Mouse (Mus musculus) thymus, adult 2 months (tissue): Measurements from ENCODE around the gene Ccdc30. TPM values are rescaled to one million over a fixed set of nuclear protein-coding genes. Genes with fewer than 3 reads are reported as not detected.
"Not testable (repeated sequence)": the region's sequence is repeated elsewhere in the genome, so short reads cannot be mapped to it uniquely, and the experiment has no call there.

ENCODE experiments used
- DNase-seq: peaks from one replicate; pipeline ENCODE4 v3.0.0; 2021
- H3K27ac ChIP-seq: fragments of 200-500 bp; 2 replicates; pipeline ENCODE4 v1.5.1; 2012; ENCODE audit warnings: low read length, control low read depth; ENCODE audit not compliant: control insufficient read depth, insufficient read depth
- H3K27me3 ChIP-seq: fragments of 200-500 bp; 2 replicates; pipeline ENCODE4 v1.6.1; 2012; ENCODE audit warnings: mild to moderate bottlenecking, low read length, moderate library complexity, mixed read lengths; ENCODE audit not compliant: control insufficient read depth, insufficient read depth
- H3K36me3 ChIP-seq: fragments of 200-500 bp; 2 replicates; pipeline ENCODE4 v1.6.1; 2012; ENCODE audit warnings: mild to moderate bottlenecking, low read length, moderate library complexity; ENCODE audit not compliant: control insufficient read depth, insufficient read depth
- H3K4me1 ChIP-seq: fragments of 200-500 bp; replicated peaks from 2 replicates; pipeline ENCODE4 v1.6.1; 2012; ENCODE audit warnings: low read length; ENCODE audit not compliant: control insufficient read depth, insufficient read depth
- H3K4me3 ChIP-seq: fragments of 200-500 bp; 2 replicates; pipeline ENCODE4 v1.5.1; 2012; ENCODE audit warnings: mild to moderate bottlenecking, low read length, control low read depth, moderate library complexity; ENCODE audit not compliant: control insufficient read depth, insufficient read depth
- CTCF ChIP-seq: fragments of 200-500 bp; IDR thresholded peaks from 2 replicates; pipeline ENCODE4 v1.5.1; 2012; ENCODE audit warnings: mild to moderate bottlenecking, control low read depth, low read length, moderate library complexity, borderline replicate concordance; ENCODE audit not compliant: control insufficient read depth, poor library complexity, insufficient read depth; ENCODE audit errors: extremely low read depth
- POLR2A ChIP-seq: fragments of 200-500 bp; IDR thresholded peaks from 2 replicates; pipeline ENCODE4 v1.6.1; 2012; ENCODE audit warnings: mild to moderate bottlenecking, low read length, control low read depth, moderate library complexity; ENCODE audit not compliant: control insufficient read depth, poor library complexity, insufficient read depth; ENCODE audit errors: extremely low read depth
- WGBS: fragments of 180-500 bp; shearing (Covaris S2); methylation state at CpG from one replicate; pipeline ENCODE4 v1.1.7; 2018; 5-methylcytosine and 5-hydroxymethylcytosine counted together
- polyA plus RNA-seq: library from polyadenylated mRNA; depleted of rRNA; stranded (reverse); fragments of >200 nt; gene quantifications from 2 replicates; pipeline ENCODE4 v1.2.3, GENCODE M21; 2012; rRNA removed

Ccdc30 gene
- polyA plus RNA-seq, 1 experiment: 3.7 TPM

DNA sequence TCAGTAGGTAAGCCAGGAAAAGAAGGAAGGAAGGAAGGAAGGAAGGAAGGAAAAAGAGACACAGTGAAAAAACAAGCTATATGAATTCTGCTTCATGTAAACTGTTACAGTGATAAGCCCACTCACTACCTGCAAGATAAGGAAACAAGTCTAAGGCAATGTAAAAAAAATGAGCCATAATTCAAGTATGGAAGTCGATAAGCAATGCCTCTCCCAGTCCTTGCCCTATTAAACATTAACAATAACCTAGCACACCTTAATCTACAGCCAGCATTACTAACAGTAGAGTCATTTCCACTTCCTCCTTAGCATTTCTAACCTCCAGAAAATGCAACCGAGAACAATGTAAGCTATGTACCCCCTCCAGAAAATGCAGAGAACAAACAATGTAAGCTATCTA is 130.0 kb downstream of the Ccdc30 start:
- H3K36me3 ChIP-seq: peaks cover 45% of the 10 kb centered on the region
- H3K27me3 ChIP-seq: no peaks in the 10 kb centered on the region
- no peaks in the 10 kb centered on the region for H3K4me1 ChIP-seq
- 74% methylated on average over 2 of the region's 2 CpGs for WGBS
- H3K4me3 ChIP-seq: no peak overlapping the region
- no peak for TF ChIP-seq CTCF
- no peak for TF ChIP-seq POLR2A
- no peak for DNase-seq
- H3K27ac ChIP-seq: no peak overlapping the region

DNA sequence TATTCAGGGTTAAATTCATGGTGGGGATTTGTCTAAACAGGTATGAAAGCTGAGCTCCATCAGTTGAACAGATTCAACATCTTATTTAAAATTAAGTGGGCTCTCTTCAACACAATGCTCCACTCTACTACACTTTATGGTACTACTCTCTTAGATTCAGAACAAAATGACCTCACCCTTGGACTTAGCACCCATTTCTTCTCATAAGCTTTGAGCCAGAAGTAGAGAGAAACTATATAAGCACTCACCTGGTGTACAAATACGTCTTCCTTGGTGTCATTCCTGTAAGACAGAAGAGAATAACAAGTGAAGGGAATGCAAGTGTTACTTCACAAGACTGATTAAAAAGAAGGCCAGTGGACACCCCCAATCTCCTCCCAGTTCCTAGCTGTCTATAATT is 130.5 kb downstream of the Ccdc30 start:
- Histone ChIP-seq H3K4me1 (no peaks in the 10 kb centered on the region), H3K36me3 (peaks cover 50% of the 10 kb centered on the region), H3K27ac (no peak overlapping the region), H3K27me3 (no peaks in the 10 kb centered on the region), H3K4me3 (no peak overlapping the region)
- TF ChIP-seq POLR2A (no peak), CTCF (no peak)
- no peak for DNase-seq
- WGBS: 93% methylated on average over 1 of the region's 1 CpGs

DNA sequence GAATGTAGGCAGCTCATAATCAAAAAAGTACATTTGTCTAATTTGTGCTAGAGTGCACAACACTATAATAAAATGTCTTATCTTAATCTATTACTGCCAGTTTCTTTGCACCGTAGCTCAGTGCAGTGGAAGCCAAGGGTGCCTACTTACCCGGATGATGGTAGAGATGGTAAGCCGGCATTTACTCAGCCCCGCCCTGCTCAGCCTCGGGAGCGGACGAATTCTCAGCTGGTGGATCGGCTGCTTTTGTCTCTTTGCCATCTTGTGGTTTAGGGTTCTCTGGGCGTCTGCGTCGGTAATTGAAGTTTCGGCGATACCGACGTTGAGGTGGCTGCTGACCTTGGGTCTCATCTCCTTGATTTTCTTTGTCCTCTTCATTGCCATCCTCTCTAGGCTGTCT is 136.5 kb downstream of the Ccdc30 start:
- H3K36me3 ChIP-seq: peaks cover 87% of the 10 kb centered on the region
- not testable (repeated sequence) for H3K27ac ChIP-seq, H3K27me3 ChIP-seq, DNase-seq, H3K4me3 ChIP-seq, H3K4me1 ChIP-seq
- 97% methylated on average over 15 of the region's 15 CpGs for WGBS

DNA sequence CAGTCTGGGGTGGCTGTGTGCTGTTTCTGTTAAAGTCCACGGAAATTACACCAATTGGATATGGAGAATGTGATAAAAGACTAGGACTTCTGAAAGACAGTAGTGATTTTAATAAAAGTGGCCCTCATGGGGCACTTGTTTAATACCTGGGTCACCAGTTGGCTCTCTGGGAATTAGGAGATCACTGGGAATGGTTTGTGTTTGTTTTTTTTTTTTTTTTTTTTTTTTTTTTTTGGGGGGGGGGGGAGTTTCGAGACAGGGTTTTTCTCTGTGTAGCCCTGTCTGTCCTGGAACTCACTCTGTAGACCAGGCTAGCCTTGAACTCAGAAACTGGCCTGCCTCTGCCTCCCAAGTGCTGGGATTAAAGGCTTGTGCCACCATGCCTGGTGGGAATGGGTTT is 139.6 kb downstream of the Ccdc30 start:
- Histone ChIP-seq H3K27ac (no peak overlapping the region), H3K27me3 (no peaks in the 10 kb centered on the region), H3K4me3 (no peak overlapping the region), H3K4me1 (no peaks in the 10 kb centered on the region), H3K36me3 (peaks cover 76% of the 10 kb centered on the region)
- DNase-seq: no peak
- WGBS: 93% methylated on average over 2 of the region's 2 CpGs
- TF ChIP-seq POLR2A: no peak
- no peak for TF ChIP-seq CTCF

DNA sequence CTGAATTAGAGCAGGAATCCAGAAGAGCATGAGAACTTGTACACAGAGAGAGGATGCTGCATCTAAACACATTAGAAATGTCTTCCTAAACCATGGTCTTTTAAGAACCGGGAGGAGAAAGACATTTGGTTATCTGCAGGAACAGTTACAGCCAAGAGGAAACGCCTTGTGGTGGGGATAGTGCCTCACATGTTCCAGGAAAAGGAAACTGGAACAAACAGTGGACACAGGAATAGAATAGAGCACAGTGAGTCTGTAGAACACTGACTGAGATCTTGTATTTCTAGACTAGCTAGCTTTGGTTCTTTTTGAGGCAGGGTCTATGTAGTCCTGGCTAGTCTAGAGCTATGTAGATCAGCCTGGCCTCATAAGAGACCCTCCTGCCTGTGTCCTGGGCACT is 140.1 kb downstream of the Ccdc30 start:
- no peak for DNase-seq
- H3K36me3 ChIP-seq: peaks cover 72% of the 10 kb centered on the region
- no peak overlapping the region for H3K4me3 ChIP-seq
- TF ChIP-seq CTCF (no peak), POLR2A (no peak)
- WGBS: 81% methylated on average over 2 of the region's 2 CpGs
- H3K27me3 ChIP-seq: no peaks in the 10 kb centered on the region
- H3K27ac ChIP-seq: no peak overlapping the region; the same call in 1 of the 2 replicates
- no peaks in the 10 kb centered on the region for H3K4me1 ChIP-seq

DNA sequence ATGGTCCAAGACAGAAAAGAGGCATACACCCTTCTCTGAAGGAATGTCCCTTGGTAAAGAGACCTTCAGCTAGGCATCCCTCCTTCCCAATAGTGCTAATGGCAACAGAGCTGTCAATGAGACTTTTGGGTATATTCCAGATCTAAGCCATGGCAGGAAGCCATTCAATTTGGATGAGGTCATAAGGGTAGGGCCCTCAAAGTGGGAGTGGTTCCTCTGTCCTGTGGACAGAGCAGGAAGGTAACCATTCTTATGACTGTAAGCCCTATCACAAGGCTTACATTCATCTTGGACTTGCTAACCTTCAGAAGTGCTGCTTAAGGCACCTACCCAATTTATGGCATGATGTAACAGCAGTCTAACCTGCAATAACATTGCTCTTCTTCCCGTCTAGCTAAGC is 140.7 kb downstream of the Ccdc30 start:
- Histone ChIP-seq H3K4me3 (no peak overlapping the region), H3K4me1 (no peaks in the 10 kb centered on the region), H3K27ac (no peak overlapping the region), H3K36me3 (peaks cover 66% of the 10 kb centered on the region), H3K27me3 (no peaks in the 10 kb centered on the region)
- WGBS: 97% methylated on average over 1 of the region's 1 CpGs
- no peak for DNase-seq
- TF ChIP-seq CTCF (no peak), POLR2A (no peak)

Other genes starting within 250 kb of the Ccdc30 start
- gene Zfp691, start 241.3 kb downstream of the Ccdc30 start, polyA plus RNA-seq: 12.9 and 19.1 TPM in 2 replicates
- gene Ermap, start 225.5 kb downstream of the Ccdc30 start, polyA plus RNA-seq: 0.61 and 0.96 TPM in 2 replicates
- 41.9 and 59.8 TPM in 2 replicates for gene Svbp, start 220.2 kb downstream of the Ccdc30 start, polyA plus RNA-seq
- not detected in 2 replicates for gene Tmem269, start 197.3 kb downstream of the Ccdc30 start, polyA plus RNA-seq
- 9.6 and 9.8 TPM in 2 replicates for gene AU022252, start 182.8 kb downstream of the Ccdc30 start, polyA plus RNA-seq
- 8.8 and 9.9 TPM in 2 replicates for gene P3h1, start 182.6 kb downstream of the Ccdc30 start, polyA plus RNA-seq
- gene Cldn19, start 160.1 kb downstream of the Ccdc30 start, polyA plus RNA-seq: 0.18 and 0.50 TPM in 2 replicates
- 156 and 199 TPM in 2 replicates for gene Ybx1, start 120.9 kb downstream of the Ccdc30 start, polyA plus RNA-seq
- gene Ppih, start 95.0 kb downstream of the Ccdc30 start, polyA plus RNA-seq: 21.2 and 26.6 TPM in 2 replicates
- 20.1 and 21.8 TPM in 2 replicates for gene Ppcs, start 6.9 kb upstream of the Ccdc30 start, polyA plus RNA-seq
- gene Zmynd12, start 7.3 kb upstream of the Ccdc30 start, polyA plus RNA-seq: 0.35 and 0.55 TPM in 2 replicates
- gene Rimkla, start 77.1 kb upstream of the Ccdc30 start, polyA plus RNA-seq: 1.8 and 2.2 TPM in 2 replicates
- 27.2 and 31.2 TPM in 2 replicates for gene Foxj3, start 121.5 kb upstream of the Ccdc30 start, polyA plus RNA-seq
- gene Frg2f1, start 124.0 kb upstream of the Ccdc30 start, polyA plus RNA-seq: 4.4 and 7.1 TPM in 2 replicates
- 0.54 and 0.75 TPM in 2 replicates for gene Guca2a, start 222.2 kb upstream of the Ccdc30 start, polyA plus RNA-seq
- gene Guca2b, start 243.4 kb upstream of the Ccdc30 start, polyA plus RNA-seq: 1.7 and 2.7 TPM in 2 replicates